Mouse (Mus musculus) ovary, adult 2 months (tissue): ENCODE results near the gene Bloc1s1. TPM values are rescaled to one million over a fixed set of nuclear protein-coding genes. Genes with fewer than 3 reads are reported as not detected.

Experiments
- polyA plus RNA-seq: library from polyadenylated mRNA; depleted of rRNA; stranded (reverse); fragments of >200 nt; gene quantifications from 2 replicates; pipeline ENCODE4 v1.2.3, GENCODE M21; 2012; rRNA removed

Bloc1s1 gene
- polyA plus RNA-seq: 242 and 261 TPM in 2 replicates

DNA sequence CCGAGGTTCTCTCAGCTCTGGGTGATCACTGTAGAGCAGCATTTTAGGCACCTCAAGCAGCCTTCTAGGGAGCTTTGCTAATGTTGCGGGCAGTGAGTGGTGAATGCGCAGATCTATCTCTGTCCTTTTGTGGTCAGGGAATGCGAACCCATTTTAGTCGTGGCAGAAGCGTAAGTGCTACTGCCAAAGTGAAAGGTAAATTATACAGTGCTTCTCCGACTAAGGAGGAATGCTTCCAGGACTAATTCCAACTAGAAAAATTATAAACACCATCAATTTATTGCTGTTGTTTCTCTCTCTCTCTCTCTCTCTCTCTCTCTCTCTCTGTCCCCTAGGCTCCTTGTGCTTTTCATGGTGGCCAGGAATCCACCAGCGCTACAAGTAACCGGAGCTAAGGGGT, at the start of gene Bloc1s1:
Gene Bloc1s1, minus strand, starts transcription at position 101 of the 400 bp plus-strand sequence.

GRCm38 (mm10) chr10:128960590-128961584, 37.1 kb upstream of the Bloc1s1 start, which contains the start of gene Mettl7b:
TSS of gene Mettl7b (minus strand) at chr10:128960988.

GRCm38 (mm10) chr10:128933574-128933973, 9.7 kb upstream of the Bloc1s1 start, which contains the start of gene Itga7:
TSS of gene Itga7 (plus strand) at chr10:128933818.

GRCm38 (mm10) chr10:128922822-128923012, 1.1 kb downstream of the Bloc1s1 start, which contains the start of gene Rdh5:
TSS of gene Rdh5 (minus strand) at chr10:128922888.

GRCm38 (mm10) chr10:128900698-128901097, 23.1 kb downstream of the Bloc1s1 start, which contains the start of gene Cd63:
TSS of gene Cd63 (plus strand) at chr10:128900989.

GRCm38 (mm10) chr10:128891296-128892094, 32.3 kb downstream of the Bloc1s1 start, which contains the start of gene Gdf11:
TSS of gene Gdf11 (minus strand) at chr10:128891718.

Other genes with a start within 250 kb of the Bloc1s1 start
- gene Suox, start 250.0 kb downstream of the Bloc1s1 start, polyA plus RNA-seq: 6.7 and 11.9 TPM in 2 replicates
- 68.7 and 73.1 TPM in 2 replicates for gene Rab5b, start 227.8 kb downstream of the Bloc1s1 start, polyA plus RNA-seq
- gene Pmel, start 219.8 kb downstream of the Bloc1s1 start, polyA plus RNA-seq: 1.5 and 1.9 TPM in 2 replicates
- gene Cdk2, start 219.0 kb downstream of the Bloc1s1 start, polyA plus RNA-seq: 17.5 and 21.4 TPM in 2 replicates
- 14.3 and 18.2 TPM in 2 replicates for gene Dgka, start 179.2 kb downstream of the Bloc1s1 start, polyA plus RNA-seq
- 20.8 and 23.0 TPM in 2 replicates for gene Pym1, start 176.1 kb downstream of the Bloc1s1 start, polyA plus RNA-seq
- gene Mmp19, start 133.1 kb downstream of the Bloc1s1 start, polyA plus RNA-seq: 10.0 and 11.3 TPM in 2 replicates
- 10.4 and 10.8 TPM in 2 replicates for gene Dnajc14, start 120.0 kb downstream of the Bloc1s1 start, polyA plus RNA-seq
- 34.2 and 35.6 TPM in 2 replicates for gene Tmem198b, start 119.7 kb downstream of the Bloc1s1 start, polyA plus RNA-seq
- gene Sarnp, start 106.7 kb downstream of the Bloc1s1 start, polyA plus RNA-seq: 1.6 and 4.1 TPM in 2 replicates
- 30.3 and 44.4 TPM in 2 replicates for gene Ormdl2, start 102.4 kb downstream of the Bloc1s1 start, polyA plus RNA-seq
- gene Gdf11, start 32.3 kb downstream of the Bloc1s1 start, polyA plus RNA-seq: 4.8 and 5.4 TPM in 2 replicates
- 152 and 168 TPM in 2 replicates for gene Cd63, start 23.0 kb downstream of the Bloc1s1 start, polyA plus RNA-seq
- 34.5 and 43.3 TPM in 2 replicates for gene Rdh5, start 1.1 kb downstream of the Bloc1s1 start, polyA plus RNA-seq
- 36.2 and 36.9 TPM in 2 replicates for gene Itga7, start 9.8 kb upstream of the Bloc1s1 start, polyA plus RNA-seq
- 0.59 and 1.1 TPM in 2 replicates for gene Mettl7b, start 37.0 kb upstream of the Bloc1s1 start, polyA plus RNA-seq
- not detected in 2 replicates for gene Olfr9, start 65.4 kb upstream of the Bloc1s1 start, polyA plus RNA-seq
- gene Olfr763, start 86.8 kb upstream of the Bloc1s1 start, polyA plus RNA-seq: not detected in 2 replicates
- not detected in 2 replicates for gene Olfr764-ps1, start 115.9 kb upstream of the Bloc1s1 start, polyA plus RNA-seq
- gene Olfr765, start 126.0 kb upstream of the Bloc1s1 start, polyA plus RNA-seq: not detected in 2 replicates
- not detected in 2 replicates for gene Olfr766-ps1, start 144.9 kb upstream of the Bloc1s1 start, polyA plus RNA-seq
- gene Olfr767, start 158.9 kb upstream of the Bloc1s1 start, polyA plus RNA-seq: not detected in 2 replicates
- gene Olfr768, start 175.3 kb upstream of the Bloc1s1 start, polyA plus RNA-seq: not detected in 2 replicates
- gene Olfr769, start 193.8 kb upstream of the Bloc1s1 start, polyA plus RNA-seq: 0.09 TPM in 1 of 2 replicates, not detected in the other
- gene Olfr770, start 215.0 kb upstream of the Bloc1s1 start, polyA plus RNA-seq: not detected in 2 replicates
- not detected in 2 replicates for gene Olfr771, start 240.7 kb upstream of the Bloc1s1 start, polyA plus RNA-seq